Mouse (Mus musculus): ENCODE measurements at regions not wholly inside any gene's neighbourhood (a gene's known extent, or its start where the extent isn't known, plus 50 kb on each side); places are given as distances from the start of the nearest gene placed in this dataset.

- H3K9ac ChIP-seq: no peak overlapping the region
- H3K27ac ChIP-seq: no peak overlapping the region
- no peaks in the 10 kb centered on the region for H3K4me1 ChIP-seq
- H3K27me3 ChIP-seq: no peaks in the 10 kb centered on the region
- no peaks in the 10 kb centered on the region for H3K9me3 ChIP-seq
- WGBS: 92% methylated on average over 5 of the region's 5 CpGs
- H3K36me3 ChIP-seq: no peaks in the 10 kb centered on the region
- H3K4me2 ChIP-seq: no peak overlapping the region
- no peak overlapping the region for H3K4me3 ChIP-seq
- no peak for ATAC-seq (ENCODE audit: borderline replicate concordance, extremely low read depth, low FRiP score, low TSS enrichment)
Observed at GRCm38 (mm10) chr9:115559521-115559920, 249.3 kb upstream of the Stt3b start.

- no peaks in the 10 kb centered on the region for H3K36me3 ChIP-seq
- H3K4me3 ChIP-seq: no peak overlapping the region
- H3K27me3 ChIP-seq: no peaks in the 10 kb centered on the region
- no peak overlapping the region for H3K4me2 ChIP-seq
- 82% methylated on average over 6 of the region's 6 CpGs for WGBS
- H3K27ac ChIP-seq: no peak overlapping the region
- no peaks in the 10 kb centered on the region for H3K9me3 ChIP-seq
- H3K9ac ChIP-seq: no peak overlapping the region
- no peaks in the 10 kb centered on the region for H3K4me1 ChIP-seq
- ATAC-seq (ENCODE audit: borderline replicate concordance, extremely low read depth, low FRiP score, low TSS enrichment): no peak
Observed at GRCm38 (mm10) chr9:115561207-115561606, 251.0 kb upstream of the Stt3b start.

GRCm38 (mm10) chr9:115562783-115563182 lies 252.6 kb upstream of the Stt3b start:
- Histone ChIP-seq H3K4me2 (no peak overlapping the region), H3K9me3 (no peaks in the 10 kb centered on the region), H3K4me1 (no peaks in the 10 kb centered on the region), H3K27me3 (no peaks in the 10 kb centered on the region), H3K36me3 (no peaks in the 10 kb centered on the region), H3K27ac (no peak overlapping the region), H3K9ac (no peak overlapping the region), H3K4me3 (no peak overlapping the region)
- ATAC-seq (ENCODE audit: borderline replicate concordance, extremely low read depth, low FRiP score, low TSS enrichment): no peak
- 49% methylated on average over 4 of the region's 4 CpGs for WGBS

GRCm38 (mm10) chr9:115564366-115564765 lies 254.1 kb upstream of the Stt3b start:
- 76% methylated on average over 1 of the region's 1 CpGs for WGBS
- H3K4me3 ChIP-seq: no peak overlapping the region
- no peak for ATAC-seq (ENCODE audit: borderline replicate concordance, extremely low read depth, low FRiP score, low TSS enrichment)

GRCm38 (mm10) chr9:115568693-115569334 lies 258.6 kb upstream of the Stt3b start:
- Histone ChIP-seq H3K27ac (no peak overlapping the region), H3K9me3 (no peaks in the 10 kb centered on the region)
- WGBS: 37% methylated on average over 7 of the region's 7 CpGs

More at GRCm38 (mm10) chr9:115564366-115564765, 254.1 kb upstream of the Stt3b start:
- Histone ChIP-seq H3K4me1 (no peaks in the 10 kb centered on the region), H3K27me3 (no peaks in the 10 kb centered on the region), H3K4me2 (no peak overlapping the region), H3K27ac (no peak overlapping the region), H3K9me3 (no peaks in the 10 kb centered on the region), H3K9ac (no peak overlapping the region), H3K36me3 (no peaks in the 10 kb centered on the region)

GRCm38 (mm10) chr9:115570998-115571397 lies 260.8 kb upstream of the Stt3b start:
- no peak for ATAC-seq (ENCODE audit: borderline replicate concordance, extremely low read depth, low FRiP score, low TSS enrichment)
- 52% methylated on average over 4 of the region's 4 CpGs for WGBS
- Histone ChIP-seq H3K4me2 (no peak overlapping the region), H3K4me3 (no peak overlapping the region), H3K4me1 (no peaks in the 10 kb centered on the region), H3K27me3 (no peaks in the 10 kb centered on the region), H3K9me3 (no peaks in the 10 kb centered on the region), H3K36me3 (no peaks in the 10 kb centered on the region), H3K9ac (no peak overlapping the region), H3K27ac (no peak overlapping the region)

More at GRCm38 (mm10) chr9:115568693-115569334, 258.6 kb upstream of the Stt3b start:
- no peak overlapping the region for H3K9ac ChIP-seq
- H3K27me3 ChIP-seq: no peaks in the 10 kb centered on the region
- no peak for ATAC-seq (ENCODE audit: borderline replicate concordance, extremely low read depth, low FRiP score, low TSS enrichment)
- no peak overlapping the region for H3K4me2 ChIP-seq
- no peaks in the 10 kb centered on the region for H3K4me1 ChIP-seq
- H3K4me3 ChIP-seq: no peak overlapping the region
- no peaks in the 10 kb centered on the region for H3K36me3 ChIP-seq

GRCm38 (mm10) chr9:115581116-115581515 lies 270.9 kb upstream of the Stt3b start:
- Histone ChIP-seq H3K4me2 (no peak overlapping the region), H3K4me3 (no peak overlapping the region)
- 78% methylated on average over 3 of the region's 3 CpGs for WGBS

GRCm38 (mm10) chr9:115583548-115583947 lies 273.3 kb upstream of the Stt3b start:
- Histone ChIP-seq H3K9me3 (no peaks in the 10 kb centered on the region), H3K27me3 (no peaks in the 10 kb centered on the region), H3K4me2 (no peak overlapping the region), H3K4me3 (no peak overlapping the region), H3K4me1 (no peaks in the 10 kb centered on the region), H3K9ac (no peak overlapping the region), H3K27ac (no peak overlapping the region), H3K36me3 (no peaks in the 10 kb centered on the region)
- WGBS: 84% methylated on average over 11 of the region's 11 CpGs
- ATAC-seq (ENCODE audit: borderline replicate concordance, extremely low read depth, low FRiP score, low TSS enrichment): no peak

More at GRCm38 (mm10) chr9:115581116-115581515, 270.9 kb upstream of the Stt3b start:
- ATAC-seq (ENCODE audit: borderline replicate concordance, extremely low read depth, low FRiP score, low TSS enrichment): no peak
- Histone ChIP-seq H3K27me3 (no peaks in the 10 kb centered on the region), H3K36me3 (no peaks in the 10 kb centered on the region), H3K4me1 (no peaks in the 10 kb centered on the region), H3K9ac (no peak overlapping the region), H3K27ac (no peak overlapping the region), H3K9me3 (no peaks in the 10 kb centered on the region)

- no peaks in the 10 kb centered on the region for H3K4me1 ChIP-seq
- ATAC-seq (ENCODE audit: borderline replicate concordance, extremely low read depth, low FRiP score, low TSS enrichment): no peak
- H3K9me3 ChIP-seq: no peaks in the 10 kb centered on the region
- H3K4me2 ChIP-seq: no peak overlapping the region
- no peaks in the 10 kb centered on the region for H3K27me3 ChIP-seq
- no peaks in the 10 kb centered on the region for H3K36me3 ChIP-seq
- no peak overlapping the region for H3K9ac ChIP-seq
- 54% methylated on average over 7 of the region's 7 CpGs for WGBS
- H3K4me3 ChIP-seq: no peak overlapping the region
- no peak overlapping the region for H3K27ac ChIP-seq
Observed at GRCm38 (mm10) chr9:115584874-115585273, 274.7 kb upstream of the Stt3b start.

GRCm38 (mm10) chr9:115592466-115592865 lies 282.2 kb upstream of the Stt3b start:
- Histone ChIP-seq H3K9me3 (no peaks in the 10 kb centered on the region), H3K9ac (no peak overlapping the region), H3K4me2 (no peak overlapping the region), H3K4me1 (no peaks in the 10 kb centered on the region), H3K27ac (no peak overlapping the region), H3K4me3 (no peak overlapping the region), H3K36me3 (no peaks in the 10 kb centered on the region), H3K27me3 (no peaks in the 10 kb centered on the region)
- 74% methylated on average over 5 of the region's 5 CpGs for WGBS
- no peak for ATAC-seq (ENCODE audit: borderline replicate concordance, extremely low read depth, low FRiP score, low TSS enrichment)

- WGBS: 75% methylated on average over 9 of the region's 9 CpGs
- Histone ChIP-seq H3K36me3 (no peaks in the 10 kb centered on the region), H3K4me2 (no peak overlapping the region), H3K27ac (no peak overlapping the region), H3K4me1 (no peaks in the 10 kb centered on the region), H3K4me3 (no peak overlapping the region), H3K27me3 (no peaks in the 10 kb centered on the region), H3K9me3 (no peaks in the 10 kb centered on the region), H3K9ac (no peak overlapping the region)
- no peak for ATAC-seq (ENCODE audit: borderline replicate concordance, extremely low read depth, low FRiP score, low TSS enrichment)
Observed at GRCm38 (mm10) chr9:115600228-115600627, 290.0 kb upstream of the Stt3b start.

- 56% methylated on average over 2 of the region's 2 CpGs for whole genome bisulfite sequencing
- Histone ChIP-seq H3K27ac (no peak overlapping the region), H3K9me3 (no peaks in the 10 kb centered on the region), H3K27me3 (no peaks in the 10 kb centered on the region), H3K9ac (no peak overlapping the region), H3K4me1 (no peaks in the 10 kb centered on the region), H3K4me2 (no peak overlapping the region), H3K36me3 (no peaks in the 10 kb centered on the region), H3K4me3 (no peak overlapping the region)
- no peak for ATAC-seq (ENCODE audit: borderline replicate concordance, extremely low read depth, low FRiP score, low TSS enrichment)
Observed at GRCm38 (mm10) chr9:115600826-115601225, 290.6 kb upstream of the Stt3b start.

GRCm38 (mm10) chr9:115602772-115603171 lies 292.6 kb upstream of the Stt3b start:
- H3K4me2 ChIP-seq: no peak overlapping the region
- no peaks in the 10 kb centered on the region for H3K36me3 ChIP-seq
- WGBS: 93% methylated on average over 7 of the region's 7 CpGs
- no peaks in the 10 kb centered on the region for H3K9me3 ChIP-seq
- no peak overlapping the region for H3K9ac ChIP-seq
- H3K27me3 ChIP-seq: no peaks in the 10 kb centered on the region
- H3K4me3 ChIP-seq: no peak overlapping the region
- H3K4me1 ChIP-seq: no peaks in the 10 kb centered on the region
- no peak for ATAC-seq (ENCODE audit: borderline replicate concordance, extremely low read depth, low FRiP score, low TSS enrichment)
- no peak overlapping the region for H3K27ac ChIP-seq

Data from lung, embryonic 15.5 days (tissue).